Mouse (Mus musculus): Measurements from ENCODE around the gene Tnfsf9. TPM values are rescaled to one million over a fixed set of nuclear protein-coding genes. Genes with fewer than 3 reads are reported as not detected.

Tnfsf9 gene
- polyA plus RNA-seq, 1 experiment from 2014 or later: 11.7 TPM

- 3% methylated on average over 39 of the region's 39 CpGs for WGBS
- no peak within 1 kb of the TSS for H3K9ac ChIP-seq (replicated peaks; ENCODE audit: low read depth, low read length)
- H3K27ac ChIP-seq (ENCODE audit: low read length): no peak within 1 kb of the TSS
- H3K4me3 ChIP-seq (ENCODE audit: low read depth, low read length): peak within 1 kb of the TSS; percentile 25
- ATAC-seq (ENCODE audit: insufficient number of reproducible peaks, insufficient read depth, low FRiP score, low read depth): no peak
- no peaks in the 10 kb centered on the region for H3K9me3 ChIP-seq (ENCODE audit: control insufficient read depth, low read depth, low read length)
- no peaks in the 10 kb centered on the region for H3K4me1 ChIP-seq (ENCODE audit: control insufficient read depth, insufficient read depth, low read length)
- peak within 1 kb of the TSS; percentile 39 for H3K4me2 ChIP-seq (replicated peaks; ENCODE audit: low read depth, low read length)
- H3K27me3 ChIP-seq (ENCODE audit: control insufficient read depth, insufficient read depth, low read length): peaks cover 7% of the 10 kb centered on the region; the same call in 1 of the 2 replicates
- no peaks in the 10 kb centered on the region for H3K36me3 ChIP-seq (ENCODE audit: control insufficient read depth, insufficient read depth, low read length)
These were observed 44.1 kb downstream of the Tnfsf9 start, which contains the start of gene Cd70 for GRCm38 (mm10) chr17:57148994-57149803. TSS of gene Cd70 (minus strand) at chr17:57149777.

GRCm38 (mm10) chr17:57153006-57153405, 47.9 kb downstream of the Tnfsf9 start:
- ATAC-seq (ENCODE audit: insufficient number of reproducible peaks, insufficient read depth, low FRiP score, low read depth): no peak
- Histone ChIP-seq H3K9ac (replicated peaks; ENCODE audit: low read depth, low read length) (no peak overlapping the region), H3K9me3 (ENCODE audit: control insufficient read depth, low read depth, low read length) (no peaks in the 10 kb centered on the region), H3K27me3 (ENCODE audit: control insufficient read depth, insufficient read depth, low read length) (0 out of 2 replicates have a peak, but pooled peaks cover 5% of the 10 kb centered on the region), H3K36me3 (ENCODE audit: control insufficient read depth, insufficient read depth, low read length) (no peaks in the 10 kb centered on the region), H3K4me3 (ENCODE audit: low read depth, low read length) (no peak overlapping the region), H3K27ac (ENCODE audit: low read length) (no peak overlapping the region), H3K4me2 (replicated peaks; ENCODE audit: low read depth, low read length) (no peak overlapping the region), H3K4me1 (ENCODE audit: control insufficient read depth, insufficient read depth, low read length) (no peaks in the 10 kb centered on the region)
- 93% methylated on average over 6 of the region's 6 CpGs for WGBS

- Histone ChIP-seq H3K36me3 (ENCODE audit: control insufficient read depth, insufficient read depth, low read length) (no peaks in the 10 kb centered on the region), H3K4me3 (ENCODE audit: low read depth, low read length) (no peak overlapping the region), H3K27me3 (ENCODE audit: control insufficient read depth, insufficient read depth, low read length) (no peaks in the 10 kb centered on the region), H3K4me1 (ENCODE audit: control insufficient read depth, insufficient read depth, low read length) (no peaks in the 10 kb centered on the region), H3K9ac (replicated peaks; ENCODE audit: low read depth, low read length) (no peak overlapping the region), H3K4me2 (replicated peaks; ENCODE audit: low read depth, low read length) (no peak overlapping the region), H3K27ac (ENCODE audit: low read length) (no peak overlapping the region), H3K9me3 (ENCODE audit: control insufficient read depth, low read depth, low read length) (no peaks in the 10 kb centered on the region)
- no peak for ATAC-seq (ENCODE audit: insufficient number of reproducible peaks, insufficient read depth, low FRiP score, low read depth)
- 80% methylated on average over 4 of the region's 4 CpGs for WGBS
These were observed 48.7 kb downstream of the Tnfsf9 start for GRCm38 (mm10) chr17:57153787-57154186.

Other genes with a start within 250 kb of the Tnfsf9 start
- gene Acsbg2, start 230.9 kb upstream of the Tnfsf9 start, polyA plus RNA-seq (2014; fragmentation: Nextera tagmentation; extraction: Ambion mirVana): not detected in 2 replicates
- 0.35 and 0.76 TPM in 2 replicates for gene 1700061G19Rik, start 229.8 kb upstream of the Tnfsf9 start, polyA plus RNA-seq (2014; fragmentation: Nextera tagmentation; extraction: Ambion mirVana)
- gene Mllt1, start 169.9 kb upstream of the Tnfsf9 start, polyA plus RNA-seq (2014; fragmentation: Nextera tagmentation; extraction: Ambion mirVana): 26.8 and 29.6 TPM in 2 replicates
- not detected in 2 replicates for gene Acer1, start 123.2 kb upstream of the Tnfsf9 start, polyA plus RNA-seq (2014; fragmentation: Nextera tagmentation; extraction: Ambion mirVana)
- 146 and 164 TPM in 2 replicates for gene Clpp, start 115.0 kb upstream of the Tnfsf9 start, polyA plus RNA-seq (2014; fragmentation: Nextera tagmentation; extraction: Ambion mirVana)
- gene Alkbh7, start 108.0 kb upstream of the Tnfsf9 start, polyA plus RNA-seq (2014; fragmentation: Nextera tagmentation; extraction: Ambion mirVana): 41.8 and 43.7 TPM in 2 replicates
- gene Pspn, start 105.3 kb upstream of the Tnfsf9 start, polyA plus RNA-seq (2014; fragmentation: Nextera tagmentation; extraction: Ambion mirVana): 0.83 and 1.0 TPM in 2 replicates
- gene Gtf2f1, start 94.0 kb upstream of the Tnfsf9 start, polyA plus RNA-seq (2014; fragmentation: Nextera tagmentation; extraction: Ambion mirVana): 56.3 and 59.8 TPM in 2 replicates
- gene Gm17949, start 93.9 kb upstream of the Tnfsf9 start, polyA plus RNA-seq (2014; fragmentation: Nextera tagmentation; extraction: Ambion mirVana): 0.64 and 0.77 TPM in 2 replicates
- 45.8 and 46.4 TPM in 2 replicates for gene Khsrp, start 73.8 kb upstream of the Tnfsf9 start, polyA plus RNA-seq (2014; fragmentation: Nextera tagmentation; extraction: Ambion mirVana)
- 0.28 TPM in 1 of 2 replicates, not detected in the other for gene Slc25a41, start 63.7 kb upstream of the Tnfsf9 start, polyA plus RNA-seq (2014; fragmentation: Nextera tagmentation; extraction: Ambion mirVana)
- gene Crb3, start 46.2 kb upstream of the Tnfsf9 start, polyA plus RNA-seq (2014; fragmentation: Nextera tagmentation; extraction: Ambion mirVana): 43.8 and 44.2 TPM in 2 replicates
- gene Slc25a23, start 45.5 kb upstream of the Tnfsf9 start, polyA plus RNA-seq (2014; fragmentation: Nextera tagmentation; extraction: Ambion mirVana): 11.5 and 12.7 TPM in 2 replicates
- gene Dennd1c, start 26.8 kb upstream of the Tnfsf9 start, polyA plus RNA-seq (2014; fragmentation: Nextera tagmentation; extraction: Ambion mirVana): 5.0 and 5.3 TPM in 2 replicates
- 33.9 and 34.9 TPM in 2 replicates for gene Tubb4a, start 17.5 kb upstream of the Tnfsf9 start, polyA plus RNA-seq (2014; fragmentation: Nextera tagmentation; extraction: Ambion mirVana)
- gene Cd70, start 44.5 kb downstream of the Tnfsf9 start, polyA plus RNA-seq (2014; fragmentation: Nextera tagmentation; extraction: Ambion mirVana): not detected in 2 replicates
- gene Tnfsf14, start 88.9 kb downstream of the Tnfsf9 start, polyA plus RNA-seq (2014; fragmentation: Nextera tagmentation; extraction: Ambion mirVana): 0.31 TPM in 1 of 2 replicates, not detected in the other
- gene C3, start 122.8 kb downstream of the Tnfsf9 start, polyA plus RNA-seq (2014; fragmentation: Nextera tagmentation; extraction: Ambion mirVana): 0.48 and 1.4 TPM in 2 replicates
- 38.6 and 40.6 TPM in 2 replicates for gene Gpr108, start 143.1 kb downstream of the Tnfsf9 start, polyA plus RNA-seq (2014; fragmentation: Nextera tagmentation; extraction: Ambion mirVana)
- gene Trip10, start 144.1 kb downstream of the Tnfsf9 start, polyA plus RNA-seq (2014; fragmentation: Nextera tagmentation; extraction: Ambion mirVana): 33.4 and 35.4 TPM in 2 replicates
- gene Vav1, start 173.8 kb downstream of the Tnfsf9 start, polyA plus RNA-seq (2014; fragmentation: Nextera tagmentation; extraction: Ambion mirVana): 1.8 and 2.7 TPM in 2 replicates